Mouse (Mus musculus) heart, adult 2 months (tissue): ENCODE measurements at regions not wholly inside any gene's neighbourhood (a gene's known extent, or its start where the extent isn't known, plus 50 kb on each side); places are given as distances from the start of the nearest gene placed in this dataset.
"Not testable (repeated sequence)": the region's sequence is repeated elsewhere in the genome, so short reads cannot be mapped to it uniquely, and the experiment has no call there.

Experiments used
- CTCF ChIP-seq: fragments of 200-600 bp; IDR thresholded peaks from 2 replicates; pipeline ENCODE4 v1.8.1; 2022; ENCODE audit warnings: antibody characterized with exemption, mild to moderate bottlenecking, moderate library complexity
- EP300 ChIP-seq: fragments of 200-500 bp; IDR thresholded peaks from 2 replicates; pipeline ENCODE4 v1.6.1; 2011; ENCODE audit warnings: low read depth, low read length, control low read depth; ENCODE audit not compliant: insufficient read depth
- POLR2A ChIP-seq: fragments of 200-500 bp; IDR thresholded peaks from 2 replicates; pipeline ENCODE4 v1.6.1; 2011; ENCODE audit warnings: mild to moderate bottlenecking, low read depth, low read length, control low read depth; ENCODE audit not compliant: insufficient read depth

DNA sequence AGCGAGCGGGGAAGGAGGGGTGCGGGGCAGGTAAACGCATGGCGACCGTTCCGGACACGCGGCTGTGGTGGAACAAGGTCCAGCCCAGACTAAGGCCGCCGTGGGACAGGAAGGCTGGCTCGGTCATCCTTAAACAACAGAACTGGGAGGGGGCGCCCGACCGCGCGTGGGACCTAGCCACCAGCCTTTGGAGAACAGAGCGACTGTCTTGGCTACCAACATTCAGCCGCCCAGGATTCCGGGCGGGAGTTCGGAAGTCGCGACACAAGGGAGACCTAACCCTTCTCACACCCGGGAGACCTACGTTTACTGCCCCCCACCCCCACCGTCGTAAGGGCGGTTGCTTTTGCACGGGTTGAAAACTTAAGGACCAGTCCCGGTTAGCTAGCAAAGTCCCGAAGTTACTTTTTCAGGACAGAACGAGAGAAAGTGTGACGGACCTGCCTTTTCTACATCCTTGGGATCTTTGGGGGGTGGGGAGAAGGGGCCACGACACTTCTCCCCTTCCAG lies 178.1 kb upstream of the Gdi2 start:
- not testable (repeated sequence) for TF ChIP-seq CTCF, POLR2A, EP300
